Mouse (Mus musculus) brain, embryonic 14.5 days (tissue): Measurements from ENCODE around the gene Gatb.

ENCODE experiments used
- CTCF ChIP-seq: fragments of 200-500 bp; IDR thresholded peaks from 2 replicates; pipeline ENCODE4 v1.5.1; 2012; ENCODE audit warnings: inconsistent platforms, mild to moderate bottlenecking, moderate library complexity, borderline replicate concordance; ENCODE audit not compliant: insufficient read depth, insufficient read length; ENCODE audit errors: extremely low read depth
- POLR2A ChIP-seq: fragments of 200-500 bp; IDR thresholded peaks from 2 replicates; pipeline ENCODE4 v1.6.1; 2012; ENCODE audit warnings: mild to moderate bottlenecking, inconsistent platforms, borderline replicate concordance; ENCODE audit not compliant: poor library complexity, insufficient read depth, insufficient read length, severe bottlenecking; ENCODE audit errors: extremely low read depth

DNA sequence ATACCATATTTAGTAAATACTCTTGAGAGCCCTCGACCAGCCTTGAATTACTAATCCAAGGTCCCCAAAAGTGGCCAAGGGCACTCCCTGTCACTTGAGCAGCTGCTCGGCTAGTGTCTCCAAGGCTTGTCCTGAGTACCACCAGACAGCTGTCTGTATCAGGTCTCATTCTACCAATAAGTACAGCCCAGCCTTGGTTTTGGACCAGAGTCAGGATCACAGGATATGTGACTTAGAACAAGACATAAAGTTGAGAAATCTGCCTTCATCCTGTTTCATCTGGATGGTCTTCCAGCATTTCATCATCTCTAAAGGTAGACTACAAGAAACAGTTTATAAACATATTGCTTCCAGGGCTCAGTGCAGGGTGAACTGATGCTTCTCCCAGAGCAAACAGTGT, 59.8 kb downstream of the Gatb start:
- TF ChIP-seq POLR2A (no peak), CTCF (no peak)
